Mouse (Mus musculus): Measurements from ENCODE around the gene Notch3.

DNA sequence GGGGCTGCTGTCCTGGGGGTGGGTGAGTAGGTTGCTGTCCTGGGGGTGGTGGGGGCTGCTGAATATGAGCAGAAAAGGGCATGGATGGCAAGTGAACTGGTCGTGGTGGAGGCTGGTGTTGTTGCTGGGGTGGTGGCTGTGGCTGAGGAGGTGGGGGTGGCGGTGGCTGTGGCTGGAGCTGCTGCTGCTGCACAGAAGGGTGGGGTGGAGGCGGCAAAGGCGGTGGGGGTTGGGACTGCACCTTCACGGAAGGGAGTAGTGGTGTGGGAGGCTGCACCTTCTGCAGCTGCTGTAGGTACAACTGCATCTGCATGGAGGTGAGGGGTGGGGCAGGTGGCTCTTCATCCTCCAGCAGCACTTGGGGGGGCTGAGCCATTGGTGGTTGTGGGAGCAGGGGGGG, 34.4 kb upstream of the Notch3 start:
- TF ChIP-seq CTCF (IDR thresholded peaks at IDR 0.05; ENCODE audit: extremely low read depth, insufficient read depth, low read length) (no peak), POLR2A (IDR thresholded peaks at IDR 0.05; ENCODE audit: extremely low read depth, insufficient read depth, low read length) (no peak)

Data from cortical plate, adult 2 months (tissue).